9 mouse cellular contexts compared by ENCODE assay signal in the genomic region with DNA sequence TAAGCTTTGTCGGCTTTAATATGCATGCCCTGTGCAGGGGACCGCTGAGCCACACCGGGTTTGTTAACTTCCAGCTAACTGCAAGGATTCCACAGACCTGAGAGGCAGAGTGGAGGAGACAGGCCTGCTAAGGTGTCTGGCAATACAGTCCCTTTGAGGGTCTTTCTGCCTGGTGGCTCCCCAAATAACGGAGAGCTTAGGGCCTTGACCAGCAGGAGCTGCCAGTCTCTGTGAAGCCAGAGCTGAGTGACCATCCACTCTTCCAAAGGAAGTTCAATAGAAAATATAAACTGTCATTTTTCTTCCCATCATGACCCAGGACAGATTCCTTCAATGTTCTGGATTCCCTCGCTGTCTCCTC. TPM values are rescaled to one million over a fixed set of nuclear protein-coding genes. Genes with fewer than 3 reads are reported as not detected.
DNase-seq lines count a peak whose midpoint lies in the region; ATAC-seq and TF ChIP-seq lines count a peak whose summit lies in the region.
"Had no signal": no experiment of that assay in that cellular context is flagged by ENCODE, and none has a peak within 500 bp of the region (broad histone marks: within the 10 kb centered on the region; RNA-seq: fewer than 3 reads in every experiment).

No protein-coding gene starts in this region.

- peak; percentile 16 for DNase-seq in cerebellum, adult 8-10 months
- DNase-seq in cerebellum, adult 2 months, result no peak
- DNase-seq in lung, postnatal 25 days (ENCODE audit: low spot score), result no peak
- DNase-seq in yolk sac, embryonic 10.5 days (ENCODE audit: low spot score), result no peak
- no peak for DNase-seq in urinary bladder, adult 18-20 months (ENCODE audit: low spot score in 2 of 2)
- DNase-seq: gastrocnemius, postnatal 25 days had no signal

- no peaks in the 10 kb centered on the region for H3K27me3 ChIP-seq in cerebellum, adult 2 months (ENCODE audit: control insufficient read depth, insufficient read depth, low read length)
- no peaks in the 10 kb centered on the region for H3K27me3 ChIP-seq in lung, embryonic 15.5 days
- peaks cover 24% of the 10 kb centered on the region for H3K27me3 ChIP-seq in intestine, postnatal 0 days (replicated peaks; ENCODE audit: control insufficient read depth, insufficient read depth, low read length)
- 0 out of 2 replicates have a peak, but pooled peaks cover 3% of the 10 kb centered on the region for H3K27me3 ChIP-seq in neural tube, embryonic 14.5 days (ENCODE audit: control insufficient read depth, insufficient read depth, low read length)

- H3K9me3 ChIP-seq in lung, embryonic 15.5 days, result no peaks in the 10 kb centered on the region
- H3K9me3 ChIP-seq in intestine, postnatal 0 days (ENCODE audit: control insufficient read depth), result no peaks in the 10 kb centered on the region
- H3K9me3 ChIP-seq in neural tube, embryonic 14.5 days (ENCODE audit: control insufficient read depth, low read length), result no peaks in the 10 kb centered on the region

- H3K4me1 ChIP-seq in cerebellum, adult 2 months (ENCODE audit: control insufficient read depth, insufficient read depth, low read length), result no peaks in the 10 kb centered on the region; the same call in 1 of the 2 replicates
- peaks cover 35% of the 10 kb centered on the region for H3K4me1 ChIP-seq in lung, embryonic 15.5 days
- no peaks in the 10 kb centered on the region for H3K4me1 ChIP-seq in intestine, postnatal 0 days (replicated peaks; ENCODE audit: control insufficient read depth, insufficient read depth, low read length)
- H3K4me1 ChIP-seq in neural tube, embryonic 14.5 days (ENCODE audit: control insufficient read depth, insufficient read depth, low read length), result peaks cover 16% of the 10 kb centered on the region; the same call in 1 of the 2 replicates

- H3K4me2 ChIP-seq in lung, embryonic 15.5 days, result peak overlapping the region; percentile 88
- H3K4me2 ChIP-seq in intestine, postnatal 0 days (replicated peaks; ENCODE audit: low read depth), result peak overlapping the region; percentile 97
- peak overlapping the region; percentile 96; the same call in 1 of the 2 replicates for H3K4me2 ChIP-seq in neural tube, embryonic 14.5 days (ENCODE audit: low read depth, low read length)

- TF ChIP-seq POLR2A in cerebellum, adult 2 months (IDR thresholded peaks at IDR 0.05; ENCODE audit: borderline replicate concordance, insufficient read depth, low read length), result no peak

- H3K27ac ChIP-seq in cerebellum, adult 2 months (ENCODE audit: insufficient read depth, low read length), result no peak overlapping the region
- H3K27ac ChIP-seq in lung, embryonic 15.5 days, result peak overlapping the region; percentile 100
- H3K27ac ChIP-seq in intestine, postnatal 0 days (ENCODE audit: low read depth, low read length), result 0 out of 2 replicates have a peak overlapping the region, but pooled peaks have one; percentile 15
- H3K27ac ChIP-seq in neural tube, embryonic 14.5 days (ENCODE audit: low read depth, low read length), result no peak overlapping the region

- no peak for TF ChIP-seq CTCF in cerebellum, adult 2 months (IDR thresholded peaks at IDR 0.05; ENCODE audit: borderline replicate concordance, insufficient read depth, low read depth, low read length)
- TF ChIP-seq CTCF in intestine, postnatal 0 days (IDR thresholded peaks at IDR 0.05; ENCODE audit: low read depth), result no peak

- WGBS in cerebellum, adult 2 months, result 55% methylated on average over 5 of the region's 5 CpGs
- WGBS in lung, embryonic 15.5 days, result 24% methylated on average over 5 of the region's 5 CpGs
- 44% methylated on average over 5 of the region's 5 CpGs for WGBS in intestine, postnatal 0 days
- 13% methylated on average over 5 of the region's 5 CpGs for WGBS in neural tube, embryonic 14.5 days

- H3K9ac ChIP-seq in lung, embryonic 15.5 days, result peak overlapping the region; percentile 41; the same call in 1 of the 2 replicates
- peak overlapping the region; percentile 34; the same call in 1 of the 2 replicates for H3K9ac ChIP-seq in intestine, postnatal 0 days (ENCODE audit: low read depth, low read length)
- peak overlapping the region; percentile 32; the same call in 1 of the 2 replicates for H3K9ac ChIP-seq in neural tube, embryonic 14.5 days (replicated peaks; ENCODE audit: low read depth, low read length)

- no peak for ATAC-seq in lung, embryonic 15.5 days (ENCODE audit: borderline replicate concordance, extremely low read depth, low FRiP score, low TSS enrichment)
- no peak for ATAC-seq in intestine, postnatal 0 days
- ATAC-seq in neural tube, embryonic 14.5 days (ENCODE audit: low read depth), result no peak

- no peak overlapping the region for H3K4me3 ChIP-seq in cerebellum, adult 2 months (replicated peaks; ENCODE audit: insufficient read depth, low read depth, low read length)
- H3K4me3 ChIP-seq in lung, embryonic 15.5 days, result 0 out of 2 replicates have a peak overlapping the region, but pooled peaks have one; percentile 89
- H3K4me3 ChIP-seq in intestine, postnatal 0 days (ENCODE audit: low read depth, low read length), result 0 out of 2 replicates have a peak overlapping the region, but pooled peaks have one; percentile 86
- H3K4me3 ChIP-seq in neural tube, embryonic 14.5 days (ENCODE audit: low read depth, low read length), result peak overlapping the region; percentile 2; the same call in 1 of the 2 replicates

- no peaks in the 10 kb centered on the region for H3K36me3 ChIP-seq in lung, embryonic 15.5 days
- no peaks in the 10 kb centered on the region for H3K36me3 ChIP-seq in intestine, postnatal 0 days (ENCODE audit: control insufficient read depth, insufficient read depth)
- H3K36me3 ChIP-seq in neural tube, embryonic 14.5 days (ENCODE audit: control insufficient read depth, insufficient read depth, low read length), result no peaks in the 10 kb centered on the region

RNA-seq across cellular contexts. Expression of gene Ptch1, which starts 4.0 kb away (rescaled TPM):
- polyA plus RNA-seq in cerebellum, adult 2 months (2012; rRNA removed), result 63.6 and 63.7 TPM in 2 replicates
- 34.8 and 36.8 TPM in 2 replicates for polyA plus RNA-seq in lung, embryonic 15.5 days (2015; fragmentation: Nextera tagmentation; extraction: Ambion mirVana)
- 11.0 and 11.9 TPM in 2 replicates for polyA plus RNA-seq in intestine, postnatal 0 days (2015; fragmentation: Nextera tagmentation; extraction: Ambion mirVana)
- polyA plus RNA-seq in neural tube, embryonic 14.5 days (2014; fragmentation: Nextera tagmentation; extraction: Ambion mirVana), result 26.4 and 28.7 TPM in 2 replicates

Comparison
In these comparisons a context has a peak if more than half of its experiments do, and no peak if none do; other contexts are left out.
1. H3K27ac ChIP-seq: peak in lung, embryonic 15.5 days (single experiment) and intestine, postnatal 0 days (single experiment); none in cerebellum, adult 2 months (single experiment) and neural tube, embryonic 14.5 days (single experiment).
2. Peak in every context shown above with its lines, with median percentiles within 50 percentile points of each other: H3K4me2 ChIP-seq and H3K9ac ChIP-seq.